Comparison of ENCODE assay signal across 10 mouse cellular contexts in genomic region chr10:121430764-121431540, GRCm38 (mm10). TPM values are rescaled to one million over a fixed set of nuclear protein-coding genes. Genes with fewer than 3 reads are reported as not detected.
DNase-seq lines count a peak whose midpoint lies in the region; ATAC-seq lines count a peak whose summit lies in the region.
"Had no signal": no experiment of that assay in that cellular context is flagged by ENCODE, and none has a peak within 500 bp of the region (broad histone marks: within the 10 kb centered on the region; RNA-seq: fewer than 3 reads in every experiment).

No protein-coding gene starts in this region.

- peaks cover 66% of the 10 kb centered on the region for H3K4me1 ChIP-seq in kidney, embryonic 14.5 days (ENCODE audit: control insufficient read depth, insufficient read depth, low read length)
- H3K4me1 ChIP-seq in brown adipose tissue, adult 24 weeks (ENCODE audit: control insufficient read depth, insufficient read depth, insufficient read length, low read length): peaks cover 53% of the 10 kb centered on the region
- peaks cover 89% of the 10 kb centered on the region for H3K4me1 ChIP-seq in limb, embryonic 12.5 days (replicated peaks)

- H3K9me3 ChIP-seq in kidney, embryonic 14.5 days (ENCODE audit: control insufficient read depth, low read length): no peaks in the 10 kb centered on the region
- H3K9me3 ChIP-seq in limb, embryonic 12.5 days: no peaks in the 10 kb centered on the region

- peak overlapping the region; percentile 33; the same call in 1 of the 2 replicates for H3K4me2 ChIP-seq in kidney, embryonic 14.5 days (replicated peaks; ENCODE audit: low read depth, low read length)
- H3K4me2 ChIP-seq in limb, embryonic 12.5 days: no peak overlapping the region

- no peak for DNase-seq in kidney, adult 8-10 months
- DNase-seq in 416B (ENCODE audit: low read depth): peak; percentile 81
- no peak for DNase-seq in ovary, postnatal 10 days (ENCODE audit: low spot score)
- no peak for DNase-seq in right cerebral cortex, postnatal 4 days
- DNase-seq in urinary bladder, adult 2 months (ENCODE audit: low spot score): no peak
- DNase-seq: cerebellum, postnatal 36 days; forebrain, postnatal 0 days had no signal

- no peaks in the 10 kb centered on the region for H3K27me3 ChIP-seq in kidney, embryonic 14.5 days (ENCODE audit: control insufficient read depth, insufficient read depth, low read length)
- H3K27me3 ChIP-seq in limb, embryonic 12.5 days: no peaks in the 10 kb centered on the region

- H3K27ac ChIP-seq in kidney, embryonic 14.5 days (ENCODE audit: low read depth, low read length): peak overlapping the region; percentile 76
- peak overlapping the region; percentile 97 for H3K27ac ChIP-seq in brown adipose tissue, adult 24 weeks (replicated peaks; ENCODE audit: low read depth, low read length)
- peak overlapping the region; percentile 81 for H3K27ac ChIP-seq in limb, embryonic 12.5 days

- H3K9ac ChIP-seq in kidney, embryonic 14.5 days (ENCODE audit: low read depth, low read length): no peak overlapping the region
- 0 out of 2 replicates have a peak overlapping the region, but pooled peaks have one; percentile 18 for H3K9ac ChIP-seq in limb, embryonic 12.5 days (replicated peaks)
- H3K9ac ChIP-seq: forebrain, postnatal 0 days had no signal

- no peak overlapping the region for H3K4me3 ChIP-seq in kidney, embryonic 14.5 days (ENCODE audit: low read length)
- peak overlapping the region; percentile 45 for H3K4me3 ChIP-seq in brown adipose tissue, adult 24 weeks (ENCODE audit: insufficient read depth, low read depth, low read length)
- no peak overlapping the region for H3K4me3 ChIP-seq in limb, embryonic 12.5 days (replicated peaks)

- 71% methylated on average over 15 of the region's 15 CpGs for WGBS in kidney, embryonic 14.5 days
- WGBS in limb, embryonic 12.5 days: 62% methylated on average over 15 of the region's 15 CpGs

- ATAC-seq in kidney, embryonic 14.5 days (ENCODE audit: low FRiP score, low TSS enrichment): no peak
- no peak for ATAC-seq in limb, embryonic 12.5 days (ENCODE audit: insufficient number of reproducible peaks, insufficient read depth, low FRiP score, low TSS enrichment, low read depth)
- ATAC-seq: forebrain, postnatal 0 days had no signal

- H3K36me3 ChIP-seq in kidney, embryonic 14.5 days (ENCODE audit: control insufficient read depth, insufficient read depth, low read length): no peaks in the 10 kb centered on the region
- H3K36me3 ChIP-seq in limb, embryonic 12.5 days: no peaks in the 10 kb centered on the region

RNA-seq across cellular contexts. Expression of gene Rassf3, which starts 45.2 kb away (rescaled TPM):
- polyA plus RNA-seq in kidney, embryonic 14.5 days (2014; fragmentation: Nextera tagmentation; extraction: Ambion mirVana): 8.9 and 13.5 TPM in 2 replicates
- 17.3 and 25.1 TPM in 2 replicates for polyA plus RNA-seq in brown adipose tissue, adult 24 weeks (2012; ENCODE audit: insufficient read depth, insufficient read length, missing spikeins)
- polyA plus RNA-seq in limb, embryonic 12.5 days (2016; fragmentation: Nextera tagmentation; extraction: Ambion mirVana): 20.2 and 22.2 TPM in 2 replicates
- polyA plus RNA-seq in urinary bladder, adult 2 months (2012; rRNA removed): 106 and 139 TPM in 2 replicates
